In genomic region chr10:117603834-117604623, GRCm38 (mm10) we compare ENCODE assay signal across 20 mouse cellular contexts. TPM values are rescaled to one million over a fixed set of nuclear protein-coding genes. Genes with fewer than 3 reads are reported as not detected.
DNase-seq lines count a peak whose midpoint lies in the region; ATAC-seq lines count a peak whose summit lies in the region.
"Had no signal": no experiment of that assay in that cellular context is flagged by ENCODE, and none has a peak within 500 bp of the region (broad histone marks: within the 10 kb centered on the region; RNA-seq: fewer than 3 reads in every experiment).

No protein-coding gene starts in this region.

- H3K36me3 ChIP-seq in hindbrain, embryonic 14.5 days (replicated peaks; ENCODE audit: control insufficient read depth, insufficient read depth) = no peaks in the 10 kb centered on the region
- H3K36me3 ChIP-seq: embryonic facial prominence, embryonic 15.5 days; G1E; heart, embryonic 13.5 days; liver, embryonic 15.5 days had no signal

- no peak overlapping the region for H3K4me2 ChIP-seq in hindbrain, embryonic 14.5 days (replicated peaks)
- H3K4me2 ChIP-seq: embryonic facial prominence, embryonic 15.5 days; heart, embryonic 13.5 days; liver, embryonic 15.5 days had no signal

- WGBS in hindbrain, embryonic 14.5 days = 92% methylated on average over 14 of the region's 14 CpGs

- H3K9ac ChIP-seq in hindbrain, embryonic 14.5 days = no peak overlapping the region
- H3K9ac ChIP-seq: embryonic facial prominence, embryonic 15.5 days; heart, embryonic 13.5 days; liver, embryonic 15.5 days had no signal

- H3K4me1 ChIP-seq in hindbrain, embryonic 14.5 days (replicated peaks; ENCODE audit: control insufficient read depth, insufficient read depth, low read length) = no peaks in the 10 kb centered on the region
- H3K4me1 ChIP-seq: embryonic facial prominence, embryonic 15.5 days; heart, embryonic 13.5 days; liver, embryonic 15.5 days had no signal

- no peak overlapping the region for H3K27ac ChIP-seq in hindbrain, embryonic 14.5 days
- H3K27ac ChIP-seq: embryonic facial prominence, embryonic 15.5 days; heart, embryonic 13.5 days; hindbrain, postnatal 0 days; liver, embryonic 15.5 days had no signal

- H3K4me3 ChIP-seq in hindbrain, embryonic 14.5 days (replicated peaks; ENCODE audit: low read length) = no peak overlapping the region
- H3K4me3 ChIP-seq: embryonic facial prominence, embryonic 15.5 days; heart, embryonic 13.5 days; liver, embryonic 15.5 days had no signal

- peak; percentile 46 for DNase-seq in layer of hippocampus, adult 9-11 months
- no peak for DNase-seq in layer of hippocampus, postnatal 25 days (ENCODE audit: extremely low spot score in 1 of 2, low spot score in 1 of 2)
- peak; percentile 89 for DNase-seq in brain, adult 2 months (ENCODE audit: low read depth, low spot score)
- peak; percentile 34 to 71 for DNase-seq in left cerebral cortex, adult 8-10 months (ENCODE audit: low spot score in 2 of 2)
- DNase-seq in right cerebral cortex, postnatal 10 days (ENCODE audit: low spot score in 2 of 2) = peak; percentile 31 to 46
- no peak for DNase-seq in hindbrain, embryonic 14.5 days (ENCODE audit: low spot score)
- DNase-seq in ovary, postnatal 10 days (ENCODE audit: low spot score) = no peak
- DNase-seq: cerebellum, postnatal 14 days; embryo, embryonic 11 days; heart, adult 11 months; heart, postnatal 4 days; kidney, adult 2 months; kidney, postnatal 36 days; midbrain, embryonic 14.5 days; thymus, adult 18-20 months had no signal

- no peaks in the 10 kb centered on the region for H3K9me3 ChIP-seq in hindbrain, embryonic 14.5 days (ENCODE audit: control insufficient read depth, low read length)
- H3K9me3 ChIP-seq: embryonic facial prominence, embryonic 15.5 days; G1E; heart, embryonic 13.5 days; liver, embryonic 15.5 days had no signal

- no peak for ATAC-seq in hindbrain, embryonic 14.5 days (ENCODE audit: low FRiP score)
- ATAC-seq: hindbrain, postnatal 0 days had no signal

- H3K27me3 ChIP-seq in hindbrain, embryonic 14.5 days (ENCODE audit: control insufficient read depth, insufficient read depth, low read length) = no peaks in the 10 kb centered on the region
- H3K27me3 ChIP-seq: embryonic facial prominence, embryonic 15.5 days; heart, embryonic 13.5 days; liver, embryonic 15.5 days had no signal

RNA-seq across cellular contexts. Expression of gene Cpm, which starts 25.3 kb away (rescaled TPM):
- total RNA-seq in layer of hippocampus, postnatal 25 days (2021) = 10 to 100 TPM in 1 of 2 experiments, 1 to 10 TPM in 1; 8.5 to 11.4 TPM
- total RNA-seq in left cerebral cortex, adult 8-10 months (2022) = 1 to 10 TPM; 7.6 to 8.4 (median 8.1) TPM
- polyA plus RNA-seq in hindbrain, embryonic 14.5 days (2014; fragmentation: Nextera tagmentation; extraction: Ambion mirVana) = 2.8 and 3.0 TPM in 2 replicates
- polyA plus RNA-seq: G1E had no signal

Comparison
In these comparisons a context has a peak if more than half of its experiments do, and no peak if none do; other contexts are left out.
1. DNase-seq: peak in layer of hippocampus, adult 9-11 months (single experiment), brain, adult 2 months (single experiment), left cerebral cortex, adult 8-10 months (2 of 2) and right cerebral cortex, postnatal 10 days (2 of 2); none in layer of hippocampus, postnatal 25 days (0 of 2), hindbrain, embryonic 14.5 days (single experiment) and ovary, postnatal 10 days (single experiment).